Mouse (Mus musculus): ENCODE data around the gene Olfr288. TPM values are rescaled to one million over a fixed set of nuclear protein-coding genes. Genes with fewer than 3 reads are reported as not detected.

Olfr288 gene
- polyA plus RNA-seq, 1 experiment, result not detected

- H3K27ac ChIP-seq (ENCODE audit: insufficient read depth, low read depth, low read length), result no peak overlapping the region
- TF ChIP-seq CTCF (IDR thresholded peaks at IDR 0.05; ENCODE audit: insufficient read depth, low read depth, low read length) (no peak), POLR2A (IDR thresholded peaks at IDR 0.05; ENCODE audit: insufficient read depth, low read depth, low read length) (no peak)
- H3K4me3 ChIP-seq (ENCODE audit: insufficient read depth, low read depth, low read length), result no peak overlapping the region
- no peaks in the 10 kb centered on the region for H3K4me1 ChIP-seq (ENCODE audit: control insufficient read depth, insufficient read depth, low read length)
- 79% methylated on average over 7 of the region's 7 CpGs for WGBS
Observed at GRCm38 (mm10) chr15:98209676-98210075, 14.3 kb upstream of the Olfr288 start.

GRCm38 (mm10) chr15:98184456-98184855 is 10.9 kb downstream of the Olfr288 start:
- H3K4me3 ChIP-seq (ENCODE audit: insufficient read depth, low read depth, low read length), result no peak overlapping the region
- no peak overlapping the region for H3K27ac ChIP-seq (ENCODE audit: insufficient read depth, low read depth, low read length)
- 67% methylated on average over 4 of the region's 4 CpGs for WGBS
- TF ChIP-seq CTCF (IDR thresholded peaks at IDR 0.05; ENCODE audit: insufficient read depth, low read depth, low read length) (no peak), POLR2A (IDR thresholded peaks at IDR 0.05; ENCODE audit: insufficient read depth, low read depth, low read length) (no peak)
- peaks cover 6% of the 10 kb centered on the region; the same call in 1 of the 2 replicates for H3K4me1 ChIP-seq (ENCODE audit: control insufficient read depth, insufficient read depth, low read length)

- H3K4me3 ChIP-seq (ENCODE audit: insufficient read depth, low read depth, low read length), result no peak overlapping the region
- no peak for TF ChIP-seq CTCF (IDR thresholded peaks at IDR 0.05; ENCODE audit: insufficient read depth, low read depth, low read length)
- no peak for TF ChIP-seq POLR2A (IDR thresholded peaks at IDR 0.05; ENCODE audit: insufficient read depth, low read depth, low read length)
- H3K4me1 ChIP-seq (ENCODE audit: control insufficient read depth, insufficient read depth, low read length), result peaks cover 6% of the 10 kb centered on the region; the same call in 1 of the 2 replicates
- peak overlapping the region; percentile 48; the same call in 1 of the 2 replicates for H3K27ac ChIP-seq (ENCODE audit: insufficient read depth, low read depth, low read length)
- WGBS, result 71% methylated on average over 12 of the region's 12 CpGs
Observed at GRCm38 (mm10) chr15:98181856-98182570, 13.3 kb downstream of the Olfr288 start.

- Histone ChIP-seq H3K4me3 (ENCODE audit: insufficient read depth, low read depth, low read length) (peak overlapping the region; percentile 46), H3K4me1 (ENCODE audit: control insufficient read depth, insufficient read depth, low read length) (peaks cover 6% of the 10 kb centered on the region; the same call in 1 of the 2 replicates), H3K27ac (ENCODE audit: insufficient read depth, low read depth, low read length) (peak overlapping the region; percentile 61)
- under 1% methylated on average over 30 of the region's 30 CpGs for WGBS
- TF ChIP-seq CTCF (IDR thresholded peaks at IDR 0.05; ENCODE audit: insufficient read depth, low read depth, low read length) (peak; percentile 71), POLR2A (IDR thresholded peaks at IDR 0.05; ENCODE audit: insufficient read depth, low read depth, low read length) (peak; percentile 67; the same call in 1 of the 2 replicates)
Observed at GRCm38 (mm10) chr15:98181132-98181711, 14.1 kb downstream of the Olfr288 start.

- Histone ChIP-seq H3K4me3 (ENCODE audit: insufficient read depth, low read depth, low read length) (peak overlapping the region; percentile 46), H3K27ac (ENCODE audit: insufficient read depth, low read depth, low read length) (peak overlapping the region; percentile 61), H3K4me1 (ENCODE audit: control insufficient read depth, insufficient read depth, low read length) (peaks cover 6% of the 10 kb centered on the region; the same call in 1 of the 2 replicates)
- WGBS, result 3% methylated on average over 26 of the region's 26 CpGs
- TF ChIP-seq POLR2A (IDR thresholded peaks at IDR 0.05; ENCODE audit: insufficient read depth, low read depth, low read length) (no peak), CTCF (IDR thresholded peaks at IDR 0.05; ENCODE audit: insufficient read depth, low read depth, low read length) (no peak)
Observed at GRCm38 (mm10) chr15:98180567-98181131, 14.7 kb downstream of the Olfr288 start.

GRCm38 (mm10) chr15:98177320-98177719 is 18.0 kb downstream of the Olfr288 start:
- TF ChIP-seq CTCF (IDR thresholded peaks at IDR 0.05; ENCODE audit: insufficient read depth, low read depth, low read length) (no peak), POLR2A (IDR thresholded peaks at IDR 0.05; ENCODE audit: insufficient read depth, low read depth, low read length) (no peak)
- 80% methylated on average over 3 of the region's 3 CpGs for WGBS
- Histone ChIP-seq H3K4me3 (ENCODE audit: insufficient read depth, low read depth, low read length) (no peak overlapping the region), H3K27ac (ENCODE audit: insufficient read depth, low read depth, low read length) (no peak overlapping the region), H3K4me1 (ENCODE audit: control insufficient read depth, insufficient read depth, low read length) (peaks cover 6% of the 10 kb centered on the region; the same call in 1 of the 2 replicates)

GRCm38 (mm10) chr15:98173821-98174220 is 21.5 kb downstream of the Olfr288 start:
- TF ChIP-seq POLR2A (IDR thresholded peaks at IDR 0.05; ENCODE audit: insufficient read depth, low read depth, low read length), result no peak
- no peak for TF ChIP-seq CTCF (IDR thresholded peaks at IDR 0.05; ENCODE audit: insufficient read depth, low read depth, low read length)
- Histone ChIP-seq H3K4me3 (ENCODE audit: insufficient read depth, low read depth, low read length) (no peak overlapping the region), H3K4me1 (ENCODE audit: control insufficient read depth, insufficient read depth, low read length) (peaks cover 18% of the 10 kb centered on the region), H3K27ac (ENCODE audit: insufficient read depth, low read depth, low read length) (no peak overlapping the region)
- WGBS, result 13% methylated on average over 8 of the region's 8 CpGs

GRCm38 (mm10) chr15:98172113-98172512 is 23.2 kb downstream of the Olfr288 start:
- H3K27ac ChIP-seq (ENCODE audit: insufficient read depth, low read depth, low read length), result no peak overlapping the region
- H3K4me1 ChIP-seq (ENCODE audit: control insufficient read depth, insufficient read depth, low read length), result peaks cover 25% of the 10 kb centered on the region
- H3K4me3 ChIP-seq (ENCODE audit: insufficient read depth, low read depth, low read length), result no peak overlapping the region
- WGBS, result 75% methylated on average over 5 of the region's 5 CpGs
- TF ChIP-seq POLR2A (IDR thresholded peaks at IDR 0.05; ENCODE audit: insufficient read depth, low read depth, low read length) (no peak), CTCF (IDR thresholded peaks at IDR 0.05; ENCODE audit: insufficient read depth, low read depth, low read length) (no peak)

GRCm38 (mm10) chr15:98170917-98171316 is 24.4 kb downstream of the Olfr288 start:
- Histone ChIP-seq H3K4me1 (ENCODE audit: control insufficient read depth, insufficient read depth, low read length) (peaks cover 25% of the 10 kb centered on the region), H3K4me3 (ENCODE audit: insufficient read depth, low read depth, low read length) (no peak overlapping the region), H3K27ac (ENCODE audit: insufficient read depth, low read depth, low read length) (no peak overlapping the region)
- WGBS, result 79% methylated on average over 9 of the region's 9 CpGs
- no peak for TF ChIP-seq POLR2A (IDR thresholded peaks at IDR 0.05; ENCODE audit: insufficient read depth, low read depth, low read length)
- TF ChIP-seq CTCF (IDR thresholded peaks at IDR 0.05; ENCODE audit: insufficient read depth, low read depth, low read length), result no peak
